Mouse (Mus musculus) liver, postnatal 0 days (tissue): ENCODE results near the gene Abhd6. TPM values are rescaled to one million over a fixed set of nuclear protein-coding genes. Genes with fewer than 3 reads are reported as not detected.
A peak's percentile ranks its signal among the peaks of the same experiment; 100 is the strongest.

ENCODE experiments used
- ATAC-seq: fragments of 200-750 bp; cut with Nextera tagmentation; 2 replicates; pipeline ENCODE4 v1.8.0; 2017; ENCODE audit warnings: mild to moderate bottlenecking, moderate library complexity
- DNase-seq: peaks from one replicate; pipeline ENCODE4 v3.0.0-alpha.2; 2016
- H3K27ac ChIP-seq: fragments of 300-500 bp; sonication (generic); 2 replicates; pipeline ENCODE4 v1.5.1; 2014; ENCODE audit warnings: antibody characterized with exemption, moderate library complexity, mild to moderate bottlenecking, low read depth
- H3K27me3 ChIP-seq: fragments of 300-500 bp; sonication (generic); 2 replicates; pipeline ENCODE4 v1.6.1; 2014; ENCODE audit warnings: low read length, control low read depth, mixed read lengths; ENCODE audit not compliant: insufficient read depth
- H3K36me3 ChIP-seq: fragments of 300-500 bp; sonication (generic); replicated peaks from 2 replicates; pipeline ENCODE4 v1.6.1; 2014; ENCODE audit warnings: mild to moderate bottlenecking, control low read depth, low read length, moderate library complexity, mixed read lengths; ENCODE audit not compliant: insufficient read depth
- H3K4me1 ChIP-seq: fragments of 300-500 bp; sonication (generic); 2 replicates; pipeline ENCODE4 v1.6.1; 2014; ENCODE audit warnings: antibody characterized with exemption, mild to moderate bottlenecking, control low read depth; ENCODE audit not compliant: insufficient read depth
- H3K4me2 ChIP-seq: fragments of 300-500 bp; sonication (generic); 2 replicates; pipeline ENCODE4 v1.6.1; 2014; ENCODE audit warnings: low read depth, mild to moderate bottlenecking, low read length, moderate library complexity, mixed read lengths
- H3K4me3 ChIP-seq: fragments of 300-500 bp; sonication (generic); 2 replicates; pipeline ENCODE4 v1.5.1; 2014; ENCODE audit warnings: low read depth, low read length
- H3K9ac ChIP-seq: fragments of 300-500 bp; sonication (generic); replicated peaks from 2 replicates; pipeline ENCODE4 v1.6.1; 2014; ENCODE audit warnings: mild to moderate bottlenecking, moderate library complexity
- H3K9me3 ChIP-seq: fragments of 300-500 bp; sonication (generic); 2 replicates; pipeline ENCODE4 v1.6.1; 2016; ENCODE audit warnings: mild to moderate bottlenecking, control low read depth, low read length, mixed read lengths
- CTCF ChIP-seq: sonication (generic); IDR thresholded peaks from 2 replicates; pipeline ENCODE4 v1.5.1; 2016; ENCODE audit warnings: antibody characterized with exemption, low read depth
- EP300 ChIP-seq: IDR thresholded peaks from 2 replicates; pipeline ENCODE4 v1.6.1; 2016; ENCODE audit warnings: antibody characterized with exemption, low read depth, mild to moderate bottlenecking
- WGBS: fragments of 180-500 bp; shearing (Covaris S2); extraction: QIAGEN DNeasy Blood & Tissue Kit; methylation state at CpG from one replicate; pipeline ENCODE4 v1.1.7; 2014; ENCODE audit not compliant: insufficient replicate concordance; 5-methylcytosine and 5-hydroxymethylcytosine counted together
- polyA plus RNA-seq: library from polyadenylated mRNA; unstranded; fragments of >200 nt; fragmentation: Nextera tagmentation; extraction: Ambion mirVana; gene quantifications from 2 replicates; pipeline ENCODE4 v1.2.1, GENCODE M21; 2015

The Abhd6 gene
- polyA plus RNA-seq, 1 experiment from 2014 or later = 34.0 TPM

DNA sequence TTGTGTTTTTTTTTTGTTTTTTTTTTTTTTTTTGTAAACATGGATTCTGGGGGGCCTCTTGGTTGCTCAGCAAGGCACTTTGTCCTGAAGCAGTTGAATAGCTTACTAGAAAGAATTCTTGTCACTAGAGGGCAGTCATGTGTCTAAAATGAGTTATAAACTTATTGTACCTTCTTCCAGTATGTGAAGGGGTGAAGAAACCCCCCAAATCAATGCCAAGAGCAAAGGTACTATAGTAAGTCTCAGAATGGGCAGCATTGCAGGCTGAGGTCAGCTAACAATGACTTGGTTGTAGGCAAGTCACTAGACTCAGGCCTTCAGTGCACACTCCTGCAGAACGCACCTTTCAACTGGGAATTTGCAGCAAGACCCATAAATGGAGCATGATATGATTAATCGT lies 89.9 kb downstream of the Abhd6 start:
- peak; percentile 58 for TF ChIP-seq CTCF
- no peak for TF ChIP-seq EP300
- WGBS = 74% methylated on average over 2 of the region's 2 CpGs
- ATAC-seq (no peak), DNase-seq (no peak)
- Histone ChIP-seq H3K36me3 (peaks cover 14% of the 10 kb centered on the region), H3K4me2 (no peak overlapping the region), H3K9ac (no peak overlapping the region), H3K4me1 (peaks cover 31% of the 10 kb centered on the region), H3K27ac (no peak overlapping the region), H3K27me3 (no peaks in the 10 kb centered on the region), H3K4me3 (no peak overlapping the region), H3K9me3 (no peaks in the 10 kb centered on the region)

GRCm38 (mm10) chr14:8093427-8093826 lies 90.7 kb downstream of the Abhd6 start:
- Histone ChIP-seq H3K4me1 (peaks cover 31% of the 10 kb centered on the region), H3K4me3 (no peak overlapping the region), H3K27me3 (no peaks in the 10 kb centered on the region), H3K9ac (no peak overlapping the region), H3K36me3 (peaks cover 10% of the 10 kb centered on the region), H3K27ac (no peak overlapping the region), H3K9me3 (no peaks in the 10 kb centered on the region), H3K4me2 (peak overlapping the region; percentile 29; the same call in 1 of the 2 replicates)
- DNase-seq (peak; percentile 35), ATAC-seq (peak; percentile 14; the same call in 1 of the 2 replicates)
- 35% methylated on average over 5 of the region's 5 CpGs for WGBS
- TF ChIP-seq EP300 (no peak), CTCF (no peak)

DNA sequence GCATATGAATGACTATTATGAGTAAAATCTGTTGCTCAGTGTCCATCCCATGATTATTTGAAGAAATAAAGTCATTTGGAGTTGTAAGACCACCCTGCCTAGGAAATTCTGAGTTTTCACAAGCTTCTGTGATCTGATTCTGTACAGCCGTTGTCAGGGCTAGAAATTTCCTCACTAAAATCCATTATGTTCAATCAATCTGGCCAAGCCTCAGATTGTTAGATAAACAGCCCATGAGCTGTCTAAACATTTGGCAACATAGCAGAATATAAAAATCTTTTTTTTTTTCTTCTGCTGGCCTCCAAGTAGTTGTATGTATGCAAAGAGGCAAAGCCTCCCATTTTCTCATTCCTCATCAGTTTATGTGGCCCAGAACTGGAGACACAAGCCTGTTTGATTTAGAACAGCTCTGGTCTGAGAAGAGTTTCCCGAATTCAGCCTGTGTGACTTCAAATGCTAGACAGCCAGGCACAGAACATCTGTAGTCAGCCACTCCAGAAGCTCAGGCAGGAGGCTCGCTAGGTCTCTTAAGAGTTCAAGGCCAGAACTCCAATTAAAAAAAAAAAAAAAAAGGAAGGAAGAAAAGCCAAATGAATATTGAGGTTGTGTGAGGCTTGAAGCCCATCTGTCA lies 92.3 kb downstream of the Abhd6 start:
- Histone ChIP-seq H3K4me3 (no peak overlapping the region), H3K9ac (peak overlapping the region; percentile 39; the same call in 1 of the 2 replicates), H3K36me3 (peaks cover under 1% of the 10 kb centered on the region; the same call in 1 of the 2 replicates), H3K4me1 (peaks cover 37% of the 10 kb centered on the region), H3K27me3 (no peaks in the 10 kb centered on the region), H3K27ac (peak overlapping the region; percentile 67), H3K4me2 (peak overlapping the region; percentile 49), H3K9me3 (no peaks in the 10 kb centered on the region)
- no peak for ATAC-seq
- WGBS = 23% methylated on average over 3 of the region's 3 CpGs
- TF ChIP-seq EP300 = no peak
- no peak for TF ChIP-seq CTCF
- DNase-seq = no peak

- TF ChIP-seq CTCF = no peak
- no peak; the same call in 1 of the 2 replicates for TF ChIP-seq EP300
- peak overlapping the region; percentile 39; the same call in 1 of the 2 replicates for H3K9ac ChIP-seq
- ATAC-seq (no peak), DNase-seq (no peak)
- H3K9me3 ChIP-seq = no peaks in the 10 kb centered on the region
- H3K27ac ChIP-seq = peak overlapping the region; percentile 67
- peak overlapping the region; percentile 49 for H3K4me2 ChIP-seq
- no peaks in the 10 kb centered on the region for H3K27me3 ChIP-seq
- no peak overlapping the region for H3K4me3 ChIP-seq
- no peaks in the 10 kb centered on the region for H3K36me3 ChIP-seq
- H3K4me1 ChIP-seq = peaks cover 37% of the 10 kb centered on the region
- WGBS = 29% methylated on average over 7 of the region's 7 CpGs
Measured at GRCm38 (mm10) chr14:8095562-8095950, 92.9 kb downstream of the Abhd6 start.

GRCm38 (mm10) chr14:8097978-8098686 lies 95.4 kb downstream of the Abhd6 start, which contains the start of gene Pxk:
TSS of gene Pxk (plus strand) at chr14:8098211.
- ATAC-seq (peak; percentile 90), DNase-seq (peak; percentile 95)
- H3K4me2 ChIP-seq = peak within 1 kb of the TSS; percentile 67
- no peaks in the 10 kb centered on the region for H3K27me3 ChIP-seq
- 0 out of 2 replicates have a peak, but pooled peaks have one; percentile 3 for TF ChIP-seq CTCF
- no peak for TF ChIP-seq EP300
- peak within 1 kb of the TSS; percentile 76 for H3K4me3 ChIP-seq
- peaks cover 38% of the 10 kb centered on the region for H3K4me1 ChIP-seq
- H3K27ac ChIP-seq = peak within 1 kb of the TSS; percentile 86
- no peaks in the 10 kb centered on the region for H3K36me3 ChIP-seq
- H3K9me3 ChIP-seq = no peaks in the 10 kb centered on the region
- 5% methylated on average over 70 of the region's 89 CpGs for WGBS
- peak within 1 kb of the TSS; percentile 85 for H3K9ac ChIP-seq

DNA sequence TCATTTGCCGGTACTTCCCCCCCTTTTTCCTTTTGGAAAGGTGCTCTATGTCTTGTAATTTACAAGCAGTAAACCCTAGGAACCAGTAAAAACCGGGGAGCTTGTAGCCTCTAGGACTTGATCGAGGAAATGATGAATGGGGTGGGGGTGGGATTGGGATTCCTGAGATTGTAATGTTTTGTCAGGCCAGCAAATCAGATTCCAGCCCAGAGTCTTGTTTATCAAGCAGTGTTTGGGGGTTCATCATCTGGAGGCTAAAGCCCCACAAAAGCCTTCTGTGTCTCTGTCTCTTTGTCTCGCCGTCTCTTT lies 95.9 kb downstream of the Abhd6 start:
- Histone ChIP-seq H3K36me3 (no peaks in the 10 kb centered on the region), H3K9ac (peak overlapping the region; percentile 85), H3K27me3 (no peaks in the 10 kb centered on the region), H3K27ac (peak overlapping the region; percentile 86), H3K4me2 (peak overlapping the region; percentile 67), H3K4me1 (peaks cover 35% of the 10 kb centered on the region), H3K9me3 (no peaks in the 10 kb centered on the region), H3K4me3 (peak overlapping the region; percentile 76)
- 3% methylated on average over 5 of the region's 5 CpGs for WGBS
- no peak for DNase-seq
- ATAC-seq = no peak
- no peak for TF ChIP-seq EP300
- no peak for TF ChIP-seq CTCF
